Mouse (Mus musculus) left cerebral cortex, adult 11 months (tissue): ENCODE data around the gene Cfap46.
"Not testable (repeated sequence)": the region's sequence is repeated elsewhere in the genome, so short reads cannot be mapped to it uniquely, and the experiment has no call there.

Experiments used
- DNase-seq: peaks from one replicate; pipeline ENCODE4 v3.0.0; 2022; ENCODE audit warnings: low spot score

The Cfap46 gene

DNA sequence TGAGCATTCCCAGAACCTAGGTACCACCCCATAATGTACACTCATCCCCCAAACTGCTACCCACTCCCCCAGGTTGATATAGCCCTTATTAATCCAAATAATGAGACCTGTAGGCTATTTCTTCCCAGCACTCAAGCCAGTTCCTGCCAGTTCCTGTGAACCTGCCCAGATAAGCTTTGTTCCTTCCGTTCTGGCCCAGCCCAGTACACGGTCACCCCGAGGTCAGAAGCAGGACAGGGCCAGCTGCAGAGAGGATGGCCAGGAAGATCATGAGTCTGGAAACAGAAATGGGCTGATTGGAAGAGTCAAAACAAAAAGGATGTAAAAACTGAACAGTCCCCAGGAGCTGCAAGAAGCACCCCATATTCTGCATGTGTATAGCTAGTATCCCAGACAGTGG is 20.3 kb downstream of the Cfap46 start:
- DNase-seq: no peak

DNA sequence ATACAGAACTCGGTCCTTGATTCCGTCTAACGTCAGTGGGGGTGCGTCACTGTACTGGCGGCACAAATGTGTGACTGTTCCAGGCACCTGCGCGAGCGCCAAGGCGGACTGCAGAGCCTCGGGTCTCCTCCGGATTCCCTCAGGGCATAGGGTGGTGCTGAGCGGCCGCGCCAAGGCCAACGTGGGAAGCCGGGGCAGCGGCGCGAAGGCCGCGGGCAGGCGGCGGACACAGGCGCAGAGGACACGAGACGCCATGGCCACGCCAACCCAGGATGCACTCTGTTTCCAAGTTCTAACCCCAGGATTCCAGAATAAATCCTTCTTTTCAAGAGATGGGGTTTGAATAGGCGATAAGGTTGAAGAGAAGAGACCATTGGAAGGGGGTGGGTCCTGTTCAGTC is 23.7 kb downstream of the Cfap46 start:
- not testable (repeated sequence) for DNase-seq

DNA sequence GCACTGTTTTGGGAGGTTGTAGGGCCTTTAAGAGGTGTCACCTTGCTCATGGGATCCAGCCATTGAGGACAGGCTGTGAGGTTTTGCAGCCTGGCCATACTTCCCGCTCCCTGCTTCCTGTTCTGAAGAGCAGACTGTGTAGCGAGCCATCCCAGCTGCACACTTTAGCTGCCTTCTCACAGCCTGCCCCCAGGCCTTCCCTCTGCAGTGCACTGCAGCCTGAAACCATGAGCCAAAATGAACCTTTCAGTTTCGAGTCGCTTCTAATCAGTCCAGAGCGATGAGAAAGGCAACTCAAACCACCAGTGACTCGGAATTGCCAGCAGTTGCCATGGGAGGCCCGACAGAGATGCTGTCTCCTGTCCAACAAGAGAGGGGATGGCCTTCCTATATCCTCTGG is 33.9 kb downstream of the Cfap46 start:
- no peak for DNase-seq

DNA sequence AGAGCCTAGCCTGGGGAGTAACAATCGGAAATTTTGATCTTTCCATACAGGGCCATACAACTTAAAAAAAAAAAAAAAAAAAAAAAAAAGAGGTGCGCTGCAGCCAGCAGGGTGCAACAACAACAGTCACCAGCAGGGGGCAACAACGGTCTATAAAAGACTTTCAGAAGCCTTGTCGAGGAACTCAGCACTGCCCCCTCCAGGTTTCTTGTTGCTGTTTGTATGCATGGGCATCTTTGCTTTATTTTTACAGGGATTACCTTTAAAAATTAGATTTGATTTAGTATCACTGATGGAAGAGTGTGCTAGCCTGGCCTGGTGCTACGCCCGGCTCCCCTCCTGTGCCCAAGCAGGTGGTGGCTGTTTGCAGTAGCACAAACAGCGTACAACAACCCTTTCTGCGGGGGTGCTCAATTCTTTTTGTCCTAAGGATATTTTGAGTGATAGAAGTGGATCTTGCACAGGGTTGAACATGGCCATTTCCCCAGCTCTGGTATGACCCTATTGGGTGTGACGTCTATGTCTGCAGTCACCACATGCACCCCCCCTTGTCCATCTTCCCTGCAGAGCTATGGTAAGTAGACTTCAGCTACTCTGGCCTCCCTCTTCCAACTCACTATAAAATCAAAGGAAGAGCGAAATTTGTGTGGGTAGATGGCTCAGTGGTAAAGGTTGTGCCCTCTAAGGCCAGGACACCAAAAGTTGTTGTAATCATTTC is 35.4 kb downstream of the Cfap46 start:
- peak; percentile 80 for DNase-seq

DNA sequence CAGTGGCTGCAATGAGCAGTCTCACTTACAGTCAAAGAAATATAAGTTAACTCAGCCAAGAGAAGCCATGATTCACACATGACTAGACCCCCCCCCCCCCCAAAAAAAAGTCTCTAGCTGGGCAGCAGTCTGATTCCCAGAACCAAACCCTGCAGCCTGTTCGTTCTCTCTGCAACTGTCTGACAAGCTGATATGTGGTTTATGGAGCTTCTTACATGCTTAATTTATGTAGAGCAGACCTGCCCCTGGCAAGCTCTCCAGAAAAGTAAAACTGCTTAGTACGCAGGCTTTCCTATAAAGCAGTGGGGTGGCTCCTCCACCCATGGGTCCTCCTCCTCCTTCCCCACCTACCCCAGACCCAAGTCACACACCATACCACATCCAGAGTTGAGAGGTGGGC is 50.2 kb downstream of the Cfap46 start:
- DNase-seq: no peak

DNA sequence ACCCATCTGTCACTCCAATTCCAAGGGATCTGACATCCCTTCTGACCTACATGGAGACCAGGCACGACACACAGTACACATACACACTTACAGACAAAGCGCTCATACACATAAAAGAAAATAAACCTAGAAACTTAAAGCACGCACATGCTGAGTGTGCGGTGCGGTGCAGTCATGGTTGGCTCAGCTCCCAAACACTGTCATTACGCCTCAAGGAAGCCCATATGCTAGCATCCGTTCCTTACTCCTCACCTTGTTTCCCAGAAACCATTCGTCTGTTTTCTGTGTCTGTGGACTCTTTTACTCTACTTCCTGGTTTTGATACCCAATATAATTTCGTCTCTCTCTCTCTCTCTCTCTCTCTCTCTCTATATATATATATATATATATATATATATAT is 58.5 kb downstream of the Cfap46 start:
- DNase-seq: no peak

DNA sequence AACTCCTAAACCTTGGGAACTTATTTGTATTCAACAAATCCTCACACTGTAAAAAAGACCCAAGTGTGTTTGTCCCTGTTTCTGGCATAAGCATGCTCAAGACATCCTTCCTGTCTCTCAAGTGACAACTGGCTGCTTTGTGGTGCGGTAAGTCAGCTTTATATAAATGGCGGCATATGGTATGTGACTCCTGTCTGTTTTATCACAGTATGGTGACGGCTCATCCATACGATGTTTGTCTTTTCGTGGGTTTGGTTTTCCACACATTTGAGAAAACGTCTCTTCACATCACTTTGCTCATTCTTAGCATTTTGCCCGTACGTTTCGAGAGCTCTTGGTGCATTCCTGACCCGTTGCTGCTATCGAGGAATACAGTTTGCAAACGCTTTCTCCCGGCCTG is 61.0 kb downstream of the Cfap46 start:
- DNase-seq: no peak

DNA sequence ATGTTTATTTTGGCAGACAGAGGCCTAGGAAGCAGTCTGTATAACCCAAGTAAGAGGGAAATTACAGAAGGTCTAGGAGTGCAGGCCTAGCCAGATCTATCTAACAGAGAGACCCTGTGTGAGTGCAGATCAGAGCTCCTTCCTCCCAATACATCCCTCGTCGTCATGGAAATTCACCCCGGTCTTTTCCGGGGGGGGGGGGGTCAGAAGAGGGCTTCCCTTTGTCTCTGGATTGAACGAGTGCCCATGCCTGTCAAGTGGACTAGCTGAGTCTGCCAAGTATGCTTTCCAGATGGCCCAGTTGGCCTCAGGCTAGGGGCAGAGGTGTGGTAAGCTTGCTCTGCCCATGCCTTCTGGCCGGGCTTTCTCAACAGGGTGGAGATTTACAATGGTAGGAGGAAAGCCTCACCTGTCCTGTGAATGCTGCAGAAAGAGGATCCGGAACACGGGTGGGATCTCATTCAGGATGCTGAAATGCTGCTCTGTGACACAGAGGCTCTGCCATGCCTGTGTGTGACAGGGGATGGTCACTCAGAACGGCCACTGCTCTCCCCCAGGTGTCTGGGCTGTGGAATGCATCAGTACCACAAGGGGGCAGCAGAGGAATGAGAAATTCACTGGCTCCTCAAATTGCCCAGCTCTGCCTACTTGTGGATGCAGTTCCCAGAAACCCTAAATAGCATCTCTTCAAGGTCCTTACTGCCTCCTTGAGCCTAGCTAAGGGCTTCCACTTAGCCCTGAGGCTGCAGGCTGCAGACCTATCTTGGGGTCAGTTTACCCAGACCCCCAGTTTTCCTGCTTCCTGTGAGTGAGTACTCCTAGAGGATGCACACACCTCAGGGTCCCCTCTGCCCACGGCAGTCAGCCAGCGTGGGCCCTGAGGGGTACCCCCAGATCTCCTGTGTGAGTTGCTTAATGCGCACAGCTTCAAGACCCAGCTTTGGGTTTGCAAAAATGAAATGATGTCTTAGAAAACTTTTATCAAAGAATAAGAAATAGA is 67.5 kb downstream of the Cfap46 start:
- DNase-seq: peak; percentile 38

DNA sequence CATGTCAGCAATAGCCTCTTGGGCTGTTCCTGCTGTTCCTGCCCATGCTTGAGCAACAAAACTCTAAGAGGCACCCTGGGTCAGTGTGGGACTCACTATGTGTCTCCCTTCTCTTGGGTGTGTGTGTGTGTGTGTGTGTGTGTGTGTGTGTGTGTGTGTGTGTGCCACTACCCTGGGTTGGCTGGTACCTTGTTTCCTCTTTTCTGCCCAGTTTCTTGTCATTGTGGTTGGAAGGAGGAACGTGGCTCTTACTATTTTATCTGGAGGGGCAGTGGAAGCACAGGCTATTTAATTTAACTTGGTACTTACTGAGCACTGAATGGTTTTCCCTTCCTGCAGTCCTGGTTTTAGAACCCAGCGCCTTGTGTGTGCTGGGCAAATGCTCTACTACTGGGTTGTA is 73.3 kb downstream of the Cfap46 start:
- DNase-seq: no peak

DNA sequence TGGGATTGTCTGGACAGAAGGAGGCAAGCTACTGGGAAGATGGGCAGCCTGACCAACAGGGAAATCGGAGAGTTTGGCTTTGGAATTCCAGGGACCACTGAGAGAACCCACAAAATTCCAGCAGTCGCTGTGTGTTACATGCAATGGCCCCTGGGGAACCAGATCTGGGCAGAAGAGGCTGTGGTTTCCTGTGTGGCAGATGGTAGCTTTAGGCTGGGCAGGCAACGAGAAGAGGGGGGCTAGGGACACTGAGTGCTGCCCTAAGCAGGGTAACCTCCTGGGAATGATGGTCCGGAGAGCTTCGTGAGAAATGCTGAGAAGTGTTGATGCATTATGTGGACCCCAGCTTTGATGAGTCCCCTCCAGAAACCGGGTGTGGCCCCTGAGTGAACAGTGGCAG is 87.8 kb downstream of the Cfap46 start:
- DNase-seq: no peak

DNA sequence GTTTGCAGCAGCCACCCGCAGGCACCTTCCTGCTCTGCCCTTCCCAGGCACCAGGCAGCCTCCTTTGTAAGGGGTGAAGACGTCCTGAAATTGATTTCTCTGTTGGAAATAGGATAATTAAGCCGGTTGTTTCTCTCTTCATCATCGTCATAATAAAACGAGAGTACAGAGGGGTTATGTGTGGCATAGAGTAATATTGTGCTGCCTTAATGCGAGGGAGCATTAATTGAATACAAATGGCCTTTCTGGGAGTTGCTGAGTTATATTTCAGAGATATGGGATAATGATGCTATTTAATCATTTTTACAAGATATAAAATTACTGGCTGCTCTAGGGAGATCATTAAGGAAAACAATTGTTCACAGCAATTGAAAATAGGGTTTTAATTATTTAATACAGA is 88.3 kb downstream of the Cfap46 start:
- no peak for DNase-seq

DNA sequence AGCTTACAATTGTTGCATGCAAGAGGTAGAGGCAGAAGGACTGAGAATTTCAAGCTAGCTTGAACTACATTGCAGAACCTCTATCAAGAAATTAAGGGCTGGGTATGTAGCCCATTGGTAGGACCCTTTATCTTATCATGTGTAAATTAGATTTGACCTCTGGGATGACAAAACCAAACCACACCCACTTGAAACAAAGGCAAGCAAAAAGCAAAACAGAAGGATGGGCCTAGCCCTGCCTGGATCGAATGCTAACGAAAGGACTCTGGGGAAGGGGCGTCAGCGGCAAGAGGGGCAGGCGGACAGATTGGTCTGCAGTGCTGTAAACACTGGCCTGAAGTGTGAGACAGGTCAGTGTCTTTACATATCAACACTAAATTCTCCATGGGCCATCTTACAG is 92.3 kb downstream of the Cfap46 start:
- no peak for DNase-seq

DNA sequence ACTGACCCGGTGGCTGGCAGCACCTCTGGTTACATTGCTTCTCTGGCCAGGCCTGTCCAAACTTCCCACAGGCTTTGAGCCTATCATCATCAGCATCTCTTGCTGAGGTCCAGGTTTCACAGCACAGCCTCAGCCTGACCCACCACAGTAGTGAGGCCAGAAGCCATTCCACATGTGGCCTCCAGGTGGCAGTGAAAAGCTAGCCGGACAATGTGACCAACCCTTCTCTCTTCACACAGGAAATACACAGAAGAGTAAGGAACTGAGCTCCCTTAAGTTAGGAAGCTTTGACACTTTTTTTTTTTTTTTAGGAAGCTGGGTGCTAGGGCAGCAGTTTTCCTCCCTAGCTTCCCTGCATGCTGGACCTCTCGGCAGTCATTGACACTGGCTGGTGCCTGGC is 93.3 kb downstream of the Cfap46 start:
- DNase-seq: no peak

DNA sequence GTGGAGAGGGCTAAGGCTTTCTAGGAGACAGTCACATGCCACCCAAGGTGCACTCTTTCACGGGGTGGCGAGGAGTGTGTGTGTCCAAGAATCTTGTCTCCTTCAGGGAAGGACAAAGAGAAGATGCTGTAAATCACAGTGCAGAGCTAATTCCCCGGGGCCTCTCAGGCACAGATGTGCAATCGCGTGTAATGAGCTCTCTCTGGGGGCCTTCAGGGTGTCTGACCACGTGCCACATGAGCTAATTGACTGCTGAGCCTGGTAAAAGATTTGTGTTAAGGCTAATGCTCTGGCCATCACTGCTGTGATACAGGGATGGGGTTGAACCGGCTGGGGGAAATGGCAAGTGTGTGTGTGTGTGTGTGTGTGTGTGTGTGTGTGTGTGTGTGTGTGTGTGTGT is 95.7 kb downstream of the Cfap46 start:
- no peak for DNase-seq

DNA sequence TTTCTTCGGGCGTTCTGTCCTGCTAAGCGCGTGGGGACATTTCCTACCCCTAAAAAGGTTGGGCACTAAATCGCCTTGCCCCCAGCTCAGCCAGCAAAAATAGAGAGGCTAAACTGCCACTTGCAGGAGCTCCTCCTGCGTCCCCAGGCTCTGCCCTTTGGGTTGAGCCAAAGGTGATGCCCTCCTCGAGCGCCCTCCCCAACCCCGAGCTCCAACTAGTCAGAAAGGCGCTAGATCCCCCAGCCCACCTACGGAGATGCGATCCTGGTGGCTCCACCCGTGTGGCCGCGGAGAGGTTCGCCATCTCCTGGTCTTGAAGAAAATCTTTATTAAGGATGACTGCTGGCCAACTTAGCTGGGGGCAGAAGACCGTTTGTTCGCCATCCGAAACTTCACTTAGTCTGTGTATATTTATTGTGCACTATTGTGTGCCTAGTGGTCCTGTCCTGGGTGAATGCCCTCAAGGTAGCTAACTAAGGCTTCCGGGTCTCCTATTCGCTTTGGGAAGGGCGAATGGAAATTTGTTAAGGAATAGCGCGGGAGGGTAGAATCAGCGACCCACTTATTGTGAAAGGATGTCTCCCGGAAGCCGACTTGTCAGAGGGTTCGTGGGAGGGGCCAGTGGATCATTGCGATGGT is 98.3 kb downstream of the Cfap46 start:
- DNase-seq: no peak

DNA sequence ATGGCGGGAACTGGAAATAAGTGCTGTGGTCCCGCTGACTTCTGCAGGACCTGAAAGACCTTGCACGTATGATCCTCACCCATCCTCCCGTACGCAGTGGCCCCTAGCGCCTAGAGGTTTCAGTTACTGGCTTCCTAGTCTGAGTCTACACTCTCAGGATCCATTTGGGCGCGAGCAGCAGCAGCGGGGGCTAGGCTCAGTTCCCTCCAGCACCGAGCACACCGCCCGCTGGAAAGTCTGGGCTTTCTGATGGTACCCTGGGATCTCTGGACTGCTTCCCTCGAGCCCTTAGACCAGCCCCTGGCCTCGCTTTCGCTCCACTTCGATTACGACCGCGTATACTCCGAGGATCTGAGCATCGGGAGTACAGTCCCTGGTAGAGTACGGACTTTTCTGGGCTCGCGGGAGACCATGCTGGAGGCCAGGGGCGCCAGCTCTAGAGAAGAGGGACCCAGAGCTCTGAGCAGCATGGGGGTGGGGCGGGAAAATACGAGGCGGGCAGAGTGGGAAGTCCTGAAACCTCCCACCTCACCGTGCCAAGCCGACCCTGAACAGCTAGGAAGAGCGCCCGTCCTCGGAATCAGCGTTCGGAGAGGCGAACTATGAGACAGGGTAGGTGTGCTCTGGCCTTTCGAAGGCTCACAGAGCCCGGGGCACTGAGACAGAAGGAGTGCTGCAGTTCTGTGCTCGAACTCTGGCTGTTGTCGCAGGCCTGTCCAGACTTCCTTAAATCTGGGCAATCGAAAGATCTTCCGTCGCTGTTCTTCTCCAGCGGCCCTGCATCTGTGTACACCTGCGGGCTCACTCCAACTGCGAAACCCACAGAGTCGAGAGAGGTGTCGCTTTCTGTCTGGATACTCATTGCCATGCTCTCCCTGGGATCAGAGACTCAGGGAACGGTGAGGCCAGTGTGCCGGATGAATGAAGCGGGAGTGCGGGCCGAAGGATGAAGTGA is 99.1 kb downstream of the Cfap46 start:
- no peak for DNase-seq

DNA sequence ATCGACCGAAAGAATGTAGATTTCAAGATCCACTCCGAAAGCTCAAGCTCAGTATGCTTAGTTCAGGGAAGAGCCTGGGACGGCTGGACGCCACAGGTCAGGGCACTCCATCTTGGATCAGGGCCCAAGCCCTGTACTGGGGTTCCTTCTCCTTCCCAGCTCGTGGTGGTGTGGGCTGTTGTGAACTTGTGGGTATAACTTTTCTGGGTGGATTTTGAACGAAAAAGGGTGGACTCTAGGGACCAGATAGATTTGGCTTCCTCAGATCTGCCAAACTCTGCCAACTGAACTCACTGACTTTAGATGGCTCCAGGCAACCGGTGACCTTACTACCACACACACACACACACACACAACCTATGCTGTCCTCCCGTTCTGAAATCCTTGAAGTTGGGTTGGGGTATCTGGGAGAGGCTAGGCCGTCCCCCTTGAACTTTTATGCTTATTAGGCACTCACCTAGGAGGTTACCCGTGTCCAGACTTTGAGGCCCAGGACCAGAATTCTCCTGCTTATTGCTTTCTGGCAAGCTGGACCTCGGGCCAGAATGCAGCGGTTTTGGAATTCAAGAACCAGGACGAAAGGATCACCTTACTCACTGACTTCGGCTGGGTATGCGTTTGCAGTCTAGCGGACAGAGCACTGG is 100.4 kb downstream of the Cfap46 start:
- no peak for DNase-seq

DNA sequence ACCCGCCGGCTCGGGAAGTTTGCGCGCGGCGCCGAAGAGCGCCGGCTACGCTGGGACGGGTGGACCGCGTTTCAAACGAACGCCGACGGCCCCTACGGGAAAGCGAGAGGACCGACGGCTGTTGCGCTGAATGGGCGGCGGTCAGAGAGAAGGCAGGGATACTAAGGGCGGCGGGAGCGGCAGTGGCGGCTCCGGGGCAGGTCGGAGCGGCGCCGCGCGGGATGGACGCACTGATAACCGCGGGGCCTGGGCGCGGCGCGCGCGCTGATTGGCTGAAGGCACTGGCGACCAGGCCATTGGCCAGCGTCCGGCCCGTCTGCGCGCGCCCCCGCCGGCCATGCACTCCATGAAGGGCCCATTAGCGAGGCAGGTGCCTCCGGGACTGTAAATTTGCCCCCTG is 101.0 kb downstream of the Cfap46 start, which contains the start of gene Nkx6-2:
Nkx6-2 (minus strand) TSS at position 203 of the 400 bp plus-strand sequence.
- peak; percentile 45 for DNase-seq

DNA sequence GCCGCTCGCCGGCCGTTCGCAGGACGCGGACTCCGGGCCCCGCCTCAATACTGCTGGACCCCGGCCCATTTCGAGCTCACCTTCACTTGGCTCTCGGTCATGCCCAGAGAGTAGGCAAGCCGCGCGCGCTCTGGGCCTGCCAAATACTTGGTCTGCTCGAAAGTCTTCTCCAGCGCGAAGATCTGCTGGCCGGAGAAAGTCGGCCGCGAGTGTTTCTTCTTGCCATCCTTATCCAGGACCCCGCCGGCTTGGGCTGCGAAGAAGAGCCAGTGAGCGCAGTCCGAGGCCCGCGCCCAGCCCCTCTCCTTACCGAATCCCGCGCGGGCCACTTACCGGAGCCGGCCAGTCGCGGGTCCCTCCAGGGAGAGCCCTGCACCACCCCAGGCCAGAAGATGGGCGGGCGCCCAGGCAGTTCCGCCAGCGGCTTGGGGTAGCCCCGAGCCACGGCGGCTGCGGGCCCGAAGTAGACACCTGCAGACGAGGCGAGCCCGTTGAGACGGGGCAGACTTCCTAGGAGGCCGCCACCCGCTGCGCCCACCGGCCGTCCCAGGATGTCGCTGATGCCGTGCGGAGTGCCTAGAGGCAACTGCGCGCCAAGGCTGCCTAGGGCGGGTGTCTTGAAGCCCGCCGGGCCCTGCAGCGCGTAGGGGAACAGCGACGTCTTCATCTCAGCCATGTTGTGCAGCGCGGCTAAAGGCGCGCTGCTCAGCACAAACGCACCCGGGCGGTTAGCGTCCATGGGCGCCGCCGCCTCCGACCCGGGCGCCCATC is 101.6 kb downstream of the Cfap46 start:
- DNase-seq: no peak
